Mouse (Mus musculus) heart, adult 2 months (tissue): ENCODE results near the gene Brk1.

Source experiments
- CTCF ChIP-seq: fragments of 200-600 bp; IDR thresholded peaks from 2 replicates; pipeline ENCODE4 v1.8.1; 2022; ENCODE audit warnings: antibody characterized with exemption, mild to moderate bottlenecking, moderate library complexity
- EP300 ChIP-seq: fragments of 200-500 bp; IDR thresholded peaks from 2 replicates; pipeline ENCODE4 v1.6.1; 2011; ENCODE audit warnings: low read depth, low read length, control low read depth; ENCODE audit not compliant: insufficient read depth
- POLR2A ChIP-seq: fragments of 200-500 bp; IDR thresholded peaks from 2 replicates; pipeline ENCODE4 v1.6.1; 2011; ENCODE audit warnings: mild to moderate bottlenecking, low read depth, low read length, control low read depth; ENCODE audit not compliant: insufficient read depth

DNA sequence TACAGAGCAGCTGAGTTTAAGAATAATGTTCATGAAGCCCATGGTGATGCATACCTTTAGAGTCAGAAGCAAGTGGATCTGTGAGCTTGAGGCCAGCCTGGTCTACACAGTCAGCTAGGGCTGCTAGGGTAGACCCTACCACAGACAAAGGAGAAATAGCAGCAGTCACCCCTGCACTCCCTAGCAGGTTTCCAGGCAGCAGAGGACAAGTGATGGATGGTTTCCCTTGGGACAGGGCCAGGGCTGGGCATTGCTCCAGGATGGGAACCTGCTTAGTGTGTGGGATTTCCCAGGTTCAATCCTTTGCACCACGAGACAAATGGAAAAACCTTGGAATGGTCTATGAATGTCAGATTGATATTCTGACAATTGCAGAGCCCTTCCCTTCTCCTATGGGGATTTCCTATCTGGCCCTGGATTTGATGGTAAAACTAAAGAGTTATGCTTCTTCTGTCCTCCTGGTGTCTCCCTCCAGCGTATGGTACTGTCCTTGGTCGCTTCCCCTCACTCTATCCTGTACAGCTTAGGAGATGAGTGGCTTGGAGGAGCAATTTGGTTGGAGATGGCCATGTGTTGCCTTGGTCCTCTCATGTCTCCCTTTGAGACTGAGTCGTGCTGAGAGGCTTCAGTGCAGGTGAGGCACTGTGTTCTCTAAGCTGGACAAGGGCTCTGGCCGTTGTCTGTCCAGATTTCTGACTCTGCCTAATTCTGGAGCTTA lies 17.9 kb upstream of the Brk1 start:
- no peak for TF ChIP-seq CTCF
- TF ChIP-seq POLR2A: no peak
- TF ChIP-seq EP300: no peak
